Mouse (Mus musculus) brain, embryonic 14.5 days (tissue): ENCODE measurements around the gene 4930432M17Rik.

Experiments used
- CTCF ChIP-seq: fragments of 200-500 bp; IDR thresholded peaks from 2 replicates; pipeline ENCODE4 v1.5.1; 2012; ENCODE audit warnings: inconsistent platforms, mild to moderate bottlenecking, moderate library complexity, borderline replicate concordance; ENCODE audit not compliant: insufficient read depth, insufficient read length; ENCODE audit errors: extremely low read depth
- POLR2A ChIP-seq: fragments of 200-500 bp; IDR thresholded peaks from 2 replicates; pipeline ENCODE4 v1.6.1; 2012; ENCODE audit warnings: mild to moderate bottlenecking, inconsistent platforms, borderline replicate concordance; ENCODE audit not compliant: poor library complexity, insufficient read depth, insufficient read length, severe bottlenecking; ENCODE audit errors: extremely low read depth

- no peak for TF ChIP-seq CTCF
- no peak for TF ChIP-seq POLR2A
These were observed 29.9 kb downstream of the 4930432M17Rik start for GRCm38 (mm10) chr3:121700364-121700952.
